Mouse (Mus musculus) macrophage (primary cell): ENCODE data around the gene Veph1. TPM values are rescaled to one million over a fixed set of nuclear protein-coding genes. Genes with fewer than 3 reads are reported as not detected.
"Not testable (repeated sequence)": the region's sequence is repeated elsewhere in the genome, so short reads cannot be mapped to it uniquely, and the experiment has no call there.

ENCODE experiments used
- H3K27ac ChIP-seq: fragments of 350-480 bp; formaldehyde crosslinking; 2 replicates; pipeline ENCODE4 v1.9.0; 2021
- H3K36me3 ChIP-seq: fragments of 350-480 bp; formaldehyde crosslinking; 2 replicates; pipeline ENCODE4 v1.9.0; 2021; ENCODE audit errors: inconsistent target
- H3K4me3 ChIP-seq: fragments of 350-480 bp; formaldehyde crosslinking; 2 replicates; pipeline ENCODE4 v1.9.0; 2021; ENCODE audit errors: inconsistent target
- H3K79me2 ChIP-seq: fragments of 350-480 bp; formaldehyde crosslinking; 2 replicates; pipeline ENCODE4 v1.9.0; 2021; ENCODE audit errors: inconsistent target
- WGBS: methylation state at CpG from one replicate; pipeline ENCODE4 v1.1.7; 2026; ENCODE audit warnings: inconsistent platforms; ENCODE audit not compliant: missing documents; 5-methylcytosine and 5-hydroxymethylcytosine counted together
- polyA plus RNA-seq: library from polyadenylated mRNA; stranded (reverse); fragments of 250-400 nt; gene quantifications from 3 replicates; pipeline ENCODE4 v1.2.4, GENCODE M21; 2018; ENCODE audit warnings: inconsistent platforms

The Veph1 gene
- polyA plus RNA-seq, 1 experiment from 2014 or later, result not detected

GRCm38 (mm10) chr3:66263270-66263669, 33.4 kb downstream of the Veph1 start:
- Histone ChIP-seq H3K27ac (no peak overlapping the region), H3K4me3 (no peak overlapping the region), H3K79me2 (no peaks in the 10 kb centered on the region), H3K36me3 (no peaks in the 10 kb centered on the region)
- 87% methylated on average over 4 of the region's 4 CpGs for WGBS

GRCm38 (mm10) chr3:66262319-66262718, 34.3 kb downstream of the Veph1 start:
- 52% methylated on average over 5 of the region's 5 CpGs for WGBS
- Histone ChIP-seq H3K79me2 (no peaks in the 10 kb centered on the region), H3K4me3 (no peak overlapping the region), H3K27ac (no peak overlapping the region), H3K36me3 (no peaks in the 10 kb centered on the region)

DNA sequence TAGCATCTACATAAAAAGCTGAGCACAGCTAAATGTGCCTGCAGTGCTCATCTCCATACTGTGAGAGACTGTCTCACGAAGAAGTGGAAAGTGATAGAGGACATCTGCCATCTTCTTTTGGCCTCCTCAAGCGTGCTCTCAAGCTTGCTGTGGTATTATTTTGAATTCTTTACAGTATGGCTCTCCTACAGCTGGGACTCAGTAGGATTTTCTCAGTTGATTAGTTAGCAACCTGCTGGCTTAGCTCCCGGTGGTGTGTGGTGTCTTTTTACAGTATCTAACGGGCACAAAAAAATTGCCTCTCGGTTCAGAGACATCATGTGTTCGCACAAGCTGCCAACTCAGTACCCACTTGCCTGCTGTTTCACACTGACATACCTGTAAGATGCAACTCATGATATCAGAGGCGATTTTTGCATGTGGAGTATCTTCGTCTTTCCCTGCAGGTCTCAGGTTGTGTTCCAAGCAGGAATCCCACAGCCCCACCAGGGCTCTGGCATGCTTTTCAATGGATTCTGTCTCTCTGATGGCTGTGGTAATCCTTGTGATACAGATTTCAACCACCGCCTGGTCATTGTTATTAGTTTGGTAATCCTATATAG, 42.0 kb downstream of the Veph1 start:
- 93% methylated on average over 9 of the region's 9 CpGs for WGBS
- Histone ChIP-seq H3K27ac (no peak overlapping the region), H3K36me3 (no peaks in the 10 kb centered on the region), H3K4me3 (no peak overlapping the region), H3K79me2 (no peaks in the 10 kb centered on the region)

GRCm38 (mm10) chr3:66251842-66252241, 44.8 kb downstream of the Veph1 start:
- no peaks in the 10 kb centered on the region for H3K79me2 ChIP-seq
- H3K4me3 ChIP-seq, result no peak overlapping the region
- H3K36me3 ChIP-seq, result no peaks in the 10 kb centered on the region
- 94% methylated on average over 7 of the region's 7 CpGs for WGBS
- no peak overlapping the region for H3K27ac ChIP-seq

- Histone ChIP-seq H3K27ac (no peak overlapping the region), H3K4me3 (no peak overlapping the region), H3K79me2 (no peaks in the 10 kb centered on the region), H3K36me3 (no peaks in the 10 kb centered on the region)
Observed at GRCm38 (mm10) chr3:66240476-66240875, 56.2 kb downstream of the Veph1 start.

- H3K36me3 ChIP-seq, H3K4me3 ChIP-seq, H3K27ac ChIP-seq, H3K79me2 ChIP-seq: not testable (repeated sequence)
- 55% methylated on average over 4 of the region's 4 CpGs for WGBS
Observed at GRCm38 (mm10) chr3:66236234-66236871, 60.3 kb downstream of the Veph1 start.

DNA sequence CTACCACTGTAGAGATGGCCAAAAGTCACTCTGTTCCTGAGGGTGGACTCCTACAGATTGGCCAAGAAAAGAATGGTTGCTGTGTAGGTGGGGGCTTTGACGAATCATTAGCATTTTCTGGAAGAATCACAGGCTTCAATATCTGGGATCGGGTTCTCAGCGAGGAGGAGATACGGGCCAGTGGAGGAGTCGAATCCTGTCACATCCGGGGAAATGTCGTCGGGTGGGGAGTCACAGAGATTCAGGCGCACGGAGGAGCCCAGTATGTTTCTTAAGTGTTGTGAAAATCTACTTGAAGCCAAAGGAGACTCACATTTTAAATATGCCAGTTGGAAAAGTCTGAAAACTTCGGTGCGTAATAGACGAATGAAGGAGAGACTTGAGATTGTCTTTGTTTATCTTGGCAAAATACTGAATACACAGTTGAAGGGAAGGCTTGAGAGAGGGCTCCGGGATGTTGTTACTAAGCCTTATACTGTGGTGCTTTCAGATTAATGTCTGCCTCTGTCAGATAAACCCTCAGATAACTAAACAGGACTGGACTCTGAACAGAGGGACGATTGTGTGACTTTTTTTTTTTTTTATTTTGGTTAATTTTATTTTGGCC, 71.6 kb downstream of the Veph1 start:
- 91% methylated on average over 15 of the region's 15 CpGs for WGBS
- no peak overlapping the region for H3K27ac ChIP-seq
- no peaks in the 10 kb centered on the region for H3K79me2 ChIP-seq
- H3K36me3 ChIP-seq, result no peaks in the 10 kb centered on the region
- H3K4me3 ChIP-seq, result no peak overlapping the region

DNA sequence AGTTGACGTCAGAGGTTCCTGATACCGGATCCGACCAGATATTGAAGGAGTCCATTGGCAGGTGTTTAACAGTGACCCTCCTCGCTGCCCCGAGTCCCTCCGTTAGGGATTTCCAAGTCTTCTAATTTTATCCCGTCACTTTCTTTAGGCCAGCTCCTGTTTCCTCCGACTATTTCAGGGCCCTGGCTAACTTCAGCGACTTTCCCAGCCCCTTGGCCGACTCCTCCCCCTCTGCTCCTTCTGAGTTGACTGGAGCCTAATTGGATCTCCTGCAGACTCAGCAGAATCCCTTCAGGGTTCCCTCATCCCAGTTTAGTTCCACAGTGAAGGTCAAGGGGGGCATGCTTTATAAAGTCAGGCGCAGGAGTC, 75.4 kb downstream of the Veph1 start:
- Histone ChIP-seq H3K4me3 (no peak overlapping the region), H3K36me3 (no peaks in the 10 kb centered on the region), H3K79me2 (no peaks in the 10 kb centered on the region), H3K27ac (no peak overlapping the region)
- WGBS, result 11% methylated on average over 10 of the region's 11 CpGs

GRCm38 (mm10) chr3:66220554-66221242, 75.9 kb downstream of the Veph1 start:
- 2% methylated on average over 54 of the region's 54 CpGs for WGBS
- H3K79me2 ChIP-seq, result no peaks in the 10 kb centered on the region
- no peak overlapping the region for H3K27ac ChIP-seq
- H3K36me3 ChIP-seq, result no peaks in the 10 kb centered on the region
- no peak overlapping the region for H3K4me3 ChIP-seq

DNA sequence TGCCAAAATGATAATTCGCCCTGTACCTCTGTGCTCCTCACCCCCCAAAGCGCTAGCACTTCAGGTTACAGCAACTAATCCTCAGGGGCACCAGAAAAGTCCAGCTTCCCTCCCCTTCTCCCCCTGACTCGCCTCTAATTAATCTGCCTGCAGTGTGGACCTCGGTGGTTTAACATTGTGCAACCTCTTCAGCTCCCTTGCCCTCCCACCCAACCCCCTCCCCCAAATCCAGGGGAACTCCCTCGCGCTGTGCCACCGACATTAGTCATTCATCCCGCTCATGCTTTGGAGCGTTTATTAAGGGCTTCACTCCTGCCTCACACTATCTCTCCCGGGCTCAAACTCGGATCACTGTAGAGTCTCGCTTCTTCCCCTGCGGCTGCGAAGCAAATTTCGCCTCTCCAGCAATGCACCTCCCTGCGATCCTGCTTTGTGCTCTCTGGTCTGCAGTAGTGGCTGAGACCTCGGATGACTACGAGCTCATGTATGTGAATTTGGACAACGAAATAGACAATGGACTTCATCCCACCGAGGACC, 76.9 kb downstream of the Veph1 start, which contains the start of gene Ptx3:
Ptx3 (plus strand) TSS at position 256 of the 537 bp plus-strand sequence.
- 13% methylated on average over 16 of the region's 20 CpGs for WGBS
- H3K79me2 ChIP-seq, result no peaks in the 10 kb centered on the region
- H3K36me3 ChIP-seq, result no peaks in the 10 kb centered on the region
- no peak within 1 kb of the TSS for H3K27ac ChIP-seq
- no peak within 1 kb of the TSS for H3K4me3 ChIP-seq

GRCm38 (mm10) chr3:66215759-66216158, 80.9 kb downstream of the Veph1 start:
- H3K79me2 ChIP-seq, result no peaks in the 10 kb centered on the region
- no peak overlapping the region for H3K4me3 ChIP-seq
- WGBS, result 91% methylated on average over 8 of the region's 8 CpGs
- H3K27ac ChIP-seq, result no peak overlapping the region
- no peaks in the 10 kb centered on the region for H3K36me3 ChIP-seq

GRCm38 (mm10) chr3:66213524-66213923, 83.1 kb downstream of the Veph1 start:
- WGBS, result 15% methylated on average over 1 of the region's 1 CpGs
- no peak overlapping the region for H3K27ac ChIP-seq
- no peaks in the 10 kb centered on the region for H3K36me3 ChIP-seq
- H3K79me2 ChIP-seq, result no peaks in the 10 kb centered on the region
- no peak overlapping the region for H3K4me3 ChIP-seq

- Histone ChIP-seq H3K36me3 (no peaks in the 10 kb centered on the region), H3K4me3 (no peak overlapping the region), H3K79me2 (no peaks in the 10 kb centered on the region), H3K27ac (no peak overlapping the region)
- 83% methylated on average over 4 of the region's 4 CpGs for WGBS
Observed at GRCm38 (mm10) chr3:66208836-66209573, 87.6 kb downstream of the Veph1 start.

DNA sequence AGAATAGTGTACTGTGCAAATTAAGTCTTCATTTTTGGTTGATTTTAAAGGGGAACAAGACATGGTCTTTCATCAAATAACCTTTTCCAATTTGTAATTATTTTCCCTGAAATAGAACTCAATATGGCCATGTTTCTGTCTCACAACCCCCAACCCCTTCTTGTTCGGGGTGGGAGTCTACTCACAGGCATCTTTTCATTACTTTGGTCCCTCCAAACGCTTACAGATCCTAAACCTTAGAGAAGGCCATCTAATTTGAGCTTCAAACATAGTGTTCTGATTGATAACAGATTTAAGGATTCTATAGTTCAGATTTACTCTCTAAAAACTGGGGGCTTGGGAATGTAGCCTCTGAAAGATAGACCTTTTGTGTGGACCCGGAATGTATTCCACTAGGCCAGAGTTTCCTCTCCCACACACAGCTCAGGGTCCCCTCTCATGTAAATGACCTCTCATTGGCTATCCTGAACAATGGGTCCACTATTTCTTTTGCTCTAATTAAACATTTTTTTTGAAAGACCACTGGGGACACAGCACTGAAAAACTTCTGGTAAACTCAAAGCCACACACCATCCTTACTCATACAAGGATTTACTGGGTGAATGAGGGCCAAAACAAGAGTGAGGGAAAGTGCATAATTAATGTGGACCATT, 102.6 kb downstream of the Veph1 start:
- Histone ChIP-seq H3K36me3 (no peaks in the 10 kb centered on the region), H3K27ac (no peak overlapping the region), H3K79me2 (no peaks in the 10 kb centered on the region), H3K4me3 (no peak overlapping the region)
- WGBS, result 77% methylated on average over 3 of the region's 3 CpGs
